Comparison of ENCODE assay signal across 13 mouse cellular contexts in the genomic region with DNA sequence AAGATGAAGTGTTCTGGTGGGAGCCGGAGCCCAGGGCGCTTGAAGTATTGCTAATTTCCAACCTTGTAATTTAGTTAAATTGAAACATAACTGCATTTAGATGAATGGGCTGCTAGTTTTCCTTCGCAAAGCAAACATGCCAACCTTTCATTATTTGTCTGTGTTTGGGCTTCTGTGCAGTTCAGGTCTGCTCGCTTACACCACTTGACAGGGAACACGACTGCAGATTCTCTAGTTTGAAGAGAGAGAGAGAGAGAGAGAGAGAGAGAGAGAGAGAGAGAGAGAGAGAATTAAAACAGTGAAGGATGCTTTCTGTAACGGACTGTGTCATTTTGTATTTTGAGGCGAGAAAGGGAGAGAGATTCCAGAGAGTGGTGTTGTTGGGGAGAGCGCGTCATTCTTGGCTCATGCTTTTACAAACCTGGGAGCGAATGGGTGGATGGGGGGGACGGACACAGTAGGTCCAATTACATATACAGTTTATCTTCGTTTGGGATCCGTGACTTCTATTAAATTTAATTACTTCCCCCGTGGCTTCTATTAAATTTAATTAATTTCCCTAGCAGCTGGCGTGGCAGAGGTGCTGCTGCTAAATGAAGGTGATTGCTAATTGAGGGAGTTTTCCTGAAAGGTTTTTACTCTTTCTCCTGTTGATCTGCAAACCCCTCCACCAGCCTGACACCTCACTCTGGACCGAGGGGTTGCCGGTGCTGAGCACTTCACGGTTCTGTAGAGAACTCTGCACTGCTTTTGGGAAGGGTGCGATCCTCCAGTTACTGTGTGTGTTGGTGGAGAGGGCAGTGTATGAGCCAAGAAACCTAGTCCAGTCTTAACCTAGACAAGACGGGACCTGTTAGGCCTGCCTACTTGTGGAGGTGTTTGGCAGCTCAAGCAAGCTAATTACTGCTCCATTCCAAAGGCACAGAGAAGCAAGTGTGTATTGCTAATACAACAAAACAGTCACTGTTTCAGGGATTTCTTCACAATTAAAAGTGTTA.
DNase-seq lines count a peak whose midpoint lies in the region; ATAC-seq and TF ChIP-seq lines count a peak whose summit lies in the region.
"Had no signal": no experiment of that assay in that cellular context is flagged by ENCODE, and none has a peak within 500 bp of the region (broad histone marks: within the 10 kb centered on the region; RNA-seq: fewer than 3 reads in every experiment).

No protein-coding gene starts in this region.

- 0 out of 2 replicates have a peak overlapping the region, but pooled peaks have one; percentile 8 for H3K27ac ChIP-seq in hindbrain, embryonic 16.5 days (ENCODE audit: low read depth, low read length)
- no peak overlapping the region for H3K27ac ChIP-seq in stomach, postnatal 0 days (replicated peaks)
- H3K27ac ChIP-seq in lung, postnatal 0 days (ENCODE audit: low read length) = no peak overlapping the region
- H3K27ac ChIP-seq: gastrocnemius, adult 2 months; macrophage had no signal

- TF ChIP-seq EP300 in stomach, postnatal 0 days (optimal IDR thresholded peaks at IDR 0.05) = no peak
- TF ChIP-seq EP300 in lung, postnatal 0 days (IDR thresholded peaks at IDR 0.05) = no peak

- no peaks in the 10 kb centered on the region for H3K9me3 ChIP-seq in hindbrain, embryonic 16.5 days (ENCODE audit: control insufficient read depth, low read length)
- H3K9me3 ChIP-seq in stomach, postnatal 0 days (ENCODE audit: control insufficient read depth, low read length) = no peaks in the 10 kb centered on the region
- H3K9me3 ChIP-seq in lung, postnatal 0 days (ENCODE audit: low read length) = no peaks in the 10 kb centered on the region

- DNase-seq in cerebellum, postnatal 14 days = peak; percentile 9 to 20
- no peak for DNase-seq in cerebellum, adult 9-11 months
- peak; percentile 10 to 22 for DNase-seq in right cerebral cortex, adult 2 months (ENCODE audit: low spot score in 2 of 2)
- DNase-seq in right cerebral cortex, postnatal 36 days (ENCODE audit: low spot score in 2 of 2) = no peak
- DNase-seq in stomach, postnatal 0 days (ENCODE audit: low spot score) = no peak
- no peak for DNase-seq in lung, postnatal 0 days (ENCODE audit: low spot score)
- no peak for DNase-seq in lung, adult 18-20 months
- DNase-seq: cerebellum, adult 9-10 months; gastrocnemius, adult 2 months; kidney, postnatal 25 days; thymus, postnatal 36 days had no signal

- H3K4me3 ChIP-seq in hindbrain, embryonic 16.5 days (ENCODE audit: low read length) = 0 out of 2 replicates have a peak overlapping the region, but pooled peaks have one; percentile 8
- no peak overlapping the region for H3K4me3 ChIP-seq in stomach, postnatal 0 days (ENCODE audit: low read depth, low read length)
- H3K4me3 ChIP-seq in lung, postnatal 0 days (ENCODE audit: low read depth, low read length) = no peak overlapping the region
- H3K4me3 ChIP-seq: gastrocnemius, adult 2 months had no signal

- WGBS in hindbrain, embryonic 16.5 days = 42% methylated on average over 20 of the region's 20 CpGs
- 60% methylated on average over 20 of the region's 20 CpGs for WGBS in stomach, postnatal 0 days
- 76% methylated on average over 20 of the region's 20 CpGs for WGBS in lung, postnatal 0 days

- no peak for TF ChIP-seq CTCF in stomach, postnatal 0 days (IDR thresholded peaks at IDR 0.05; ENCODE audit: low read depth)
- TF ChIP-seq CTCF in lung, postnatal 0 days (IDR thresholded peaks at IDR 0.05) = no peak

- no peaks in the 10 kb centered on the region for H3K36me3 ChIP-seq in hindbrain, embryonic 16.5 days (ENCODE audit: control insufficient read depth, insufficient read depth, low read length)
- no peaks in the 10 kb centered on the region for H3K36me3 ChIP-seq in stomach, postnatal 0 days (ENCODE audit: control insufficient read depth, insufficient read depth, low read length)
- no peaks in the 10 kb centered on the region for H3K36me3 ChIP-seq in lung, postnatal 0 days (ENCODE audit: insufficient read depth, low read length)

- H3K9ac ChIP-seq in hindbrain, embryonic 16.5 days (ENCODE audit: low read depth, low read length) = peak overlapping the region; percentile 23
- H3K9ac ChIP-seq in stomach, postnatal 0 days (ENCODE audit: low read length) = no peak overlapping the region
- H3K9ac ChIP-seq in lung, postnatal 0 days (replicated peaks; ENCODE audit: low read depth) = no peak overlapping the region

- no peaks in the 10 kb centered on the region for H3K27me3 ChIP-seq in hindbrain, embryonic 16.5 days (replicated peaks; ENCODE audit: control insufficient read depth, insufficient read depth, low read length)
- H3K27me3 ChIP-seq in stomach, postnatal 0 days (ENCODE audit: control insufficient read depth, insufficient read depth, low read length) = no peaks in the 10 kb centered on the region
- H3K27me3 ChIP-seq in lung, postnatal 0 days (replicated peaks; ENCODE audit: insufficient read depth, low read length) = no peaks in the 10 kb centered on the region

- peak overlapping the region; percentile 41 for H3K4me2 ChIP-seq in hindbrain, embryonic 16.5 days (ENCODE audit: low read length)
- H3K4me2 ChIP-seq in stomach, postnatal 0 days (replicated peaks; ENCODE audit: low read depth) = 0 out of 2 replicates have a peak overlapping the region, but pooled peaks have one; percentile 9
- no peak overlapping the region for H3K4me2 ChIP-seq in lung, postnatal 0 days (replicated peaks; ENCODE audit: low read depth, low read length)

- H3K4me1 ChIP-seq in hindbrain, embryonic 16.5 days (ENCODE audit: control insufficient read depth, insufficient read depth, low read depth, low read length) = peaks cover 12% of the 10 kb centered on the region
- H3K4me1 ChIP-seq in stomach, postnatal 0 days (replicated peaks; ENCODE audit: control insufficient read depth, insufficient read depth) = no peaks in the 10 kb centered on the region
- H3K4me1 ChIP-seq in lung, postnatal 0 days (ENCODE audit: insufficient read depth, low read depth, low read length) = no peaks in the 10 kb centered on the region

- peak; percentile 81 for ATAC-seq in hindbrain, embryonic 16.5 days
- 0 out of 2 replicates have a peak, but pooled peaks have one; percentile 29 for ATAC-seq in stomach, postnatal 0 days (ENCODE audit: low FRiP score, low TSS enrichment)
- no peak for ATAC-seq in lung, postnatal 0 days

Comparison
In these comparisons a context has a peak if more than half of its experiments do, and no peak if none do; other contexts are left out.
1. DNase-seq: peak in cerebellum, postnatal 14 days (2 of 2) and right cerebral cortex, adult 2 months (2 of 2); none in cerebellum, adult 9-11 months (single experiment), right cerebral cortex, postnatal 36 days (0 of 2), stomach, postnatal 0 days (single experiment), lung, postnatal 0 days (single experiment) and lung, adult 18-20 months (0 of 2).